Mouse (Mus musculus) midbrain, embryonic 13.5 days (tissue): ENCODE data around the gene Prkg1. TPM values are rescaled to one million over a fixed set of nuclear protein-coding genes. Genes with fewer than 3 reads are reported as not detected.
"Not testable (repeated sequence)": the region's sequence is repeated elsewhere in the genome, so short reads cannot be mapped to it uniquely, and the experiment has no call there.

ENCODE experiments used
- ATAC-seq: fragments of 200-750 bp; cut with Nextera tagmentation; 2 replicates; pipeline ENCODE4 v1.8.0; 2017; ENCODE audit warnings: mild to moderate bottlenecking, moderate TSS enrichment, moderate library complexity
- H3K27ac ChIP-seq: fragments of 300-500 bp; sonication (generic); 2 replicates; pipeline ENCODE4 v1.5.1; 2015; ENCODE audit warnings: inconsistent platforms, mild to moderate bottlenecking, moderate library complexity
- H3K27me3 ChIP-seq: fragments of 300-500 bp; sonication (generic); 2 replicates; pipeline ENCODE4 v1.6.1; 2015; ENCODE audit warnings: mild to moderate bottlenecking, inconsistent platforms
- H3K36me3 ChIP-seq: fragments of 300-500 bp; sonication (generic); 2 replicates; pipeline ENCODE4 v1.6.1; 2015; ENCODE audit warnings: mild to moderate bottlenecking, inconsistent platforms
- H3K4me1 ChIP-seq: fragments of 300-500 bp; sonication (generic); replicated peaks from 2 replicates; pipeline ENCODE4 v1.6.1; 2015; ENCODE audit warnings: inconsistent platforms
- H3K4me2 ChIP-seq: fragments of 300-500 bp; sonication (generic); replicated peaks from 2 replicates; pipeline ENCODE4 v1.6.1; 2015; ENCODE audit warnings: moderate library complexity, mild to moderate bottlenecking, inconsistent platforms
- H3K4me3 ChIP-seq: fragments of 300-500 bp; sonication (generic); replicated peaks from 2 replicates; pipeline ENCODE4 v1.5.1; 2015; ENCODE audit warnings: mild to moderate bottlenecking, inconsistent platforms
- H3K9ac ChIP-seq: fragments of 300-500 bp; sonication (generic); replicated peaks from 2 replicates; pipeline ENCODE4 v1.6.1; 2015; ENCODE audit warnings: mild to moderate bottlenecking, inconsistent platforms
- H3K9me3 ChIP-seq: fragments of 300-500 bp; sonication (generic); 2 replicates; pipeline ENCODE4 v1.6.1; 2016; ENCODE audit warnings: mild to moderate bottlenecking, inconsistent platforms
- WGBS: fragments of 180-500 bp; shearing (Covaris S2); methylation state at CpG from one replicate; pipeline ENCODE4 v1.1.7; 2015; 5-methylcytosine and 5-hydroxymethylcytosine counted together
- polyA plus RNA-seq: library from polyadenylated mRNA; unstranded; fragments of >200 nt; fragmentation: Nextera tagmentation; extraction: Ambion mirVana; gene quantifications from 2 replicates; pipeline ENCODE4 v1.2.1, GENCODE M21; 2015

Gene Prkg1
- polyA plus RNA-seq, 1 experiment from 2014 or later, result 3.7 TPM

DNA sequence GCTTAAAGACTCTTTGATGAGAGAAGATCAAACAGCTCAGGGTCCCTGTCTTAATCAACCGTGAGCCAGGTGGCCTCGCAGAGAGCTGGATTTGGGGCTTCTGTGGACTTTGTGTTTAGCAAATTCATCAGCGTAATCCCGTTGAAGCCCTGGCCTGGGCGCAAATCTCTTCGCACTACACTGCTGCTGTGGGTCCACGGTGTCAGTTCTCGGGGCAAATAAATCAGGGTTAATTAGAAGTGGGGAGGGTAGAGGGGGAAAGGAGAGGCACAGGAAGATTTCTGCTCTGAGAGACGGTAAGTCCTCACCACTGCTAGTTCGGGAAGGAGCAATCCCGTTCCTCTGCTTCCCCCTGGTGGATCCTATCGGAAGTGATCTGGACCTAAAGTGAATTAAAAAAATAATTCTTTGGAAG is 1210.4 kb downstream of the Prkg1 start:
- peaks cover 17% of the 10 kb centered on the region for H3K4me1 ChIP-seq
- H3K9ac ChIP-seq, result no peak overlapping the region; the same call in 1 of the 2 replicates
- under 1% methylated on average over 12 of the region's 12 CpGs for WGBS
- peak overlapping the region; percentile 32 for H3K4me3 ChIP-seq
- H3K27me3 ChIP-seq, result peaks cover 31% of the 10 kb centered on the region
- peak; percentile 75 for ATAC-seq
- no peak overlapping the region for H3K27ac ChIP-seq
- H3K9me3 ChIP-seq, result no peaks in the 10 kb centered on the region
- no peaks in the 10 kb centered on the region for H3K36me3 ChIP-seq
- peak overlapping the region; percentile 54 for H3K4me2 ChIP-seq

DNA sequence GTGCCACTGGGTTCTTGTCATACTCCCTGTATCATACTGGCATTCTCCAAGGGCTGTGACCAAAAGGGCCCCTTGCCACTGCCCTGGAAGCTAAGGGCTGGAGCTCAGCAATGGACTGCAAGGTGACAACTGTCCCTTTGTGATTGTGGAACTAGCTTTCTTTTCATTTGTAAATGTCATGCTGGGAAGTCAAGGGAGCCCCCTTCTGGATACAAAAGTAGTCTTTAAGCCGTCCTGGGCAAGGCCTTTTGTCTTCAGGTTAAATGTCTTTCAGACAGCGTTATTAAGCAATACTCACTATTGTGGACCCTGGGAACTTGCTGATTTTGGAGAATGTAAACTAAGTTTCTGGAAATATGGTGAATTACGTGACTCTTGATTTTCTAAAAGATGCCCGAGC is 1211.1 kb downstream of the Prkg1 start:
- no peak overlapping the region for H3K4me3 ChIP-seq
- ATAC-seq, result no peak
- H3K27ac ChIP-seq, result no peak overlapping the region
- H3K9me3 ChIP-seq, result no peaks in the 10 kb centered on the region
- peaks cover 38% of the 10 kb centered on the region for H3K27me3 ChIP-seq
- no peak overlapping the region for H3K4me2 ChIP-seq
- H3K4me1 ChIP-seq, result peaks cover 24% of the 10 kb centered on the region
- no peak overlapping the region for H3K9ac ChIP-seq
- H3K36me3 ChIP-seq, result no peaks in the 10 kb centered on the region
- WGBS, result 4% methylated on average over 4 of the region's 4 CpGs

DNA sequence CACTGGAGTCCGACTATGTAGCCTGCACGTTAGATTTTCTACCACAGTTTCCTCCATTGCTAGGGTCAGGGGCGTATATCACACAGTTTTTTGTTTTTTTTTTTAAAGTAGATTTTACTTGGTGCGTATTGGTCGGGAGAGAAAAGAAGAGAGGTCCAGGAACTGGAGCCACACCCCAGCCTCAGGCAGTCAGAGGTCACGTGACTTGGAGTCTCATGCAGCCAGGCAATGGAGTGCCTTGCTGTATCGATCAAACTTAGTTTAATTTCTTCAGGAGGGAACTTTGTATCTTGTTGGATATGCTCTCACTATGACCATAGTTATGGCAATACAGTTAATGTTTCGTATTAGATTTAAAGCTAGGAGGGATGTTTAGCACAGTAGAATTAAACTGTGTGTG is 1212.6 kb downstream of the Prkg1 start:
- H3K27me3 ChIP-seq, result peaks cover 53% of the 10 kb centered on the region
- no peak overlapping the region for H3K4me2 ChIP-seq
- WGBS, result 59% methylated on average over 8 of the region's 8 CpGs
- H3K9me3 ChIP-seq, result no peaks in the 10 kb centered on the region
- H3K9ac ChIP-seq, result no peak overlapping the region
- peaks cover 30% of the 10 kb centered on the region for H3K4me1 ChIP-seq
- ATAC-seq, result no peak
- H3K36me3 ChIP-seq, result no peaks in the 10 kb centered on the region
- H3K27ac ChIP-seq, result no peak overlapping the region
- H3K4me3 ChIP-seq, result no peak overlapping the region

DNA sequence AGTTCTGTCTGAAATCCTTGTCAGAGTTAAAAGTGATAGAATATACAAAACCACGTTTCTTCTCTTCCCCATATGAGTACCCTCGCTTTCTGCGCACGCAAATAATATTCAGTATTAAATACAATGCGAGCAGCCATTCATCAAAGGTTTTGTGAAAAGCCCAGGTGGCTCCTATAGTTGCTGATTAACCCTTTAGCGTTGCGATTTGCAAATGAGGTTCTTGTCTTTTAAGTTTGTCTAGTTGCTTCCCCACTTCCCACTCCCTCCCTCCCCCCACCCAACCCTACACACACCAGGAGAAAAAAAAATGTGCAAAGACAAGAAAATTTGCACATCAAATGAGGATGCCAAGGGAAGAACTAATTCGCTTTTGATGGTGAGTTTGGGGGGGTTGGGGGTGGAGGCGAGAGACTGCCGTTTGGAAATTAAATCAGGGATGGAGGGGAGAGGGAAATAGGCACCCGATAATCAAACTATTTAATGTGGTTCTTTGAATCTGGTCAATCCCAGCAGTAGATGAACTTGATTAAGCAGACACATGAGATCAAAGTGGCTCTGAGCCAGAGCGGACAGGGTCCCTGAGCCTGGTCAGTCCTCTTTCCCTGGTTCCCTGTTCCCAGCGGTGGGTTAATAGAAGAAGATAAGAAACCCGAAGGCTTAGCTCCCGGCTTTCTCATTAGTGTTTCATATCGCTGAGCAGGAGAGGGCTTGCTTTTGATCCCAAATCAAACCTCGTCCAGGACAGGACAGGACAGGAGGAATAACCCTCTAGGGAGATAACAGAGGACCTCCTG is 1214.8 kb downstream of the Prkg1 start:
- ATAC-seq, result peak; percentile 18; the same call in 1 of the 2 replicates
- Histone ChIP-seq H3K9me3 (no peaks in the 10 kb centered on the region), H3K36me3 (no peaks in the 10 kb centered on the region), H3K4me3 (peak overlapping the region; percentile 40), H3K27me3 (peaks cover 73% of the 10 kb centered on the region), H3K4me1 (peaks cover 30% of the 10 kb centered on the region), H3K4me2 (peak overlapping the region; percentile 65), H3K27ac (no peak overlapping the region), H3K9ac (peak overlapping the region; percentile 50; the same call in 1 of the 2 replicates)
- WGBS, result under 1% methylated on average over 17 of the region's 17 CpGs

DNA sequence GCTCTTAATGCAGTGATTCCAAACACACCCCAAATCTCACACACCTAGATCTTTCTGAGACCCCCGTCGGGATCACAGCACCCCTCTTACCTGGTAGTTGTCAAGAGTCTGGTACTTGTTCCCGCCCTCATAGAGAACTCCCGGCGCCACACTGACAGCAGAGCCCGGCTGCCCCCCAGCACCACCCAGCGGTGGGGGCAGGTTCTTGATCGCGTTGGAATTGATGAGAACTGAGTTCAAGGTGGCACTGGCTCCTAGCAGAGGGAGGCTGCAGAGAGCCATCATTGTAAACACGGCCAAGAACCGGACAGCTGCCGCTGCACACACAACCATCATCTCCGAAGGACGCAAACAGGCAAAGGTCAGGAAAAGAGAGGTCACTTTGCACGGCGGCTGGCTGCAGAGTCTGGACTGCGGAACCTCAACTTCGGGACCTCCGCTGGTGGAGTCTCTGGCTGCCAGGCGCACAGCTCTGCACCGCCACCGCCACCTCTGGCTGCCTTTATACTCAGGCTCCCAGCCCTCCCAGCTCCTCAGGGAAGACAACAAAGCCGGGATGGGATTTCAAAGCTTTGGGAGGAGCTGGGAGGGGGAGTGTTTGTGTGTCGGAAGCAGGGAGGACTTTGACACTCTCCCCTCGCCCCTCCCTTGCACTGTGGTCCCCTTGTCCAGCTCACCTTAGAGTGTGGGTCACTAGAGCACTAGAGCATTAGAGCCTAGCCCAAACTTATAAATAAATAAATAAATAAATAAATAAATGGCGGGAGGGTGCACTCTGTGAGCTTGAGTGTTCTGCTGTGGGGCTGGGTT is 1215.6 kb downstream of the Prkg1 start, which contains the start of gene Dkk1:
Gene Dkk1 (minus strand): TSS at position 622 of the 810 bp plus-strand sequence.
- Histone ChIP-seq H3K27ac (peak within 1 kb of the TSS; percentile 39; the same call in 1 of the 2 replicates), H3K27me3 (peaks cover 74% of the 10 kb centered on the region), H3K9me3 (no peaks in the 10 kb centered on the region), H3K36me3 (no peaks in the 10 kb centered on the region), H3K4me1 (peaks cover 27% of the 10 kb centered on the region), H3K9ac (peak within 1 kb of the TSS; percentile 50), H3K4me2 (peak within 1 kb of the TSS; percentile 65), H3K4me3 (peak within 1 kb of the TSS; percentile 40)
- WGBS, result under 1% methylated on average over 26 of the region's 26 CpGs
- peak; percentile 85 for ATAC-seq

DNA sequence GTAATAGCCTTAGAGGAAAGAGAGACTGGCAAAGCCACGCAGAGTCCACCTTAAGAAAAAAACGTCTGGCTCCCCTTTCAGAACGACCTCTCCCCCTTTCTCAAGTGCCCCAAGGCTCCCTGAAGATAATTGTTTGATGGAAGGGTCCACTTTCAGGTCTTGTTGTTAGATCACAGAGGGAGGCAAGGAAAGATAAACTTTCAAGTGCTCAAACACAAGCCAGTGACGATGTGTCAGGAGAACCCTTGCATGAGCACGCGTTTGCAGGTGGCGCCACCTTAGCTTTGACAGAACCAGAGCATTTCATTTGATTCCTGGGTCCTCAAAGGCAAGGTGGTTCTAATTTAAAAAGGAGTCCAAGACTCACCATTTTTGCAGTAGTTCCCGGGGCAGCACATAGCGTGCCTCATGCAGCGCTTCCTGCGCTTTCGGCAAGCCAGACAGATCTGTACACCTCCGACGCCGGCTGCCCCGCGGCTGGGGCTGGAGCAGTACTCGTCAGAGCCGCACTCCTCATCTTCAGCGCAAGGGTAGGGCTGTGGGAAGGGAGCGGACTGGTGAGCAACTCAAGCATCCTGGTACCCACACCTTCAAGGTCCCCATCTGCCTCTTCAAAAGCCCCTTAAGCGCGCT is 1216.3 kb downstream of the Prkg1 start:
- WGBS, result under 1% methylated on average over 23 of the region's 23 CpGs
- Histone ChIP-seq H3K4me3 (peak overlapping the region; percentile 40), H3K27ac (no peak overlapping the region), H3K4me2 (peak overlapping the region; percentile 65), H3K27me3 (peaks cover 72% of the 10 kb centered on the region), H3K9me3 (no peaks in the 10 kb centered on the region), H3K4me1 (peaks cover 24% of the 10 kb centered on the region), H3K36me3 (no peaks in the 10 kb centered on the region), H3K9ac (peak overlapping the region; percentile 50)
- ATAC-seq, result peak; percentile 64

DNA sequence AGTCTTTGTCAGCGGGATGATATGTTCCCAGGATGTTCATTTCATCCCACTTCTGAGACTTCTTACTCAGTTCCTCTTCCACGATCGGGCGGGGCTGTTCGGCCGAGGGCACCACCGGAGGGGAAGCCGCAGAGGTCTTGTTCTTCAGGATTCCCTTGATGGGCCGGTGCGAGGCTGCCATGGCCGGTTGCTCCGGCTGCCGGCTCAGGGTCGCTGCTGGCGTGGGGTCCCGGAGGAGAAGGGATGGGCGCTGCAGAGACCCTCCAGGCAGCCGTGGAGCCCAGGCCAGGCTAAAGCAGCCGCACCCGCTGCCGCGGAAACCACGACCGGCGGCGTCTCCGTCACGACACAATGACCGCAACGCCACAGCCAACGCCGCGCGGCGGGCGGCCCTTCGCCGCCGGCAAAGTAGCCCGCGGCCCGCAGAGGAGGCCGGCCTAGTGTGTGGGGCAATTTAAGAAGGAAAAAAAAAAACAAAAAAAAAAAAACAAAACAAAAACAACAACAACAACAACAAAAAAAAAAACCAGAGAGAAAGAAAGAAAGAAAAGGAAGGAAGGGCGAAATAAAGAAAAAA is 1225.4 kb downstream of the Prkg1 start:
- H3K9ac ChIP-seq, result peak overlapping the region; percentile 67
- not testable (repeated sequence) for H3K4me1 ChIP-seq, H3K36me3 ChIP-seq, H3K9me3 ChIP-seq, H3K27ac ChIP-seq
- 2% methylated on average over 44 of the region's 44 CpGs for WGBS
- peaks cover 31% of the 10 kb centered on the region for H3K27me3 ChIP-seq
- ATAC-seq, result peak; percentile 79
- peak overlapping the region; percentile 64 for H3K4me2 ChIP-seq
- H3K4me3 ChIP-seq, result peak overlapping the region; percentile 47

DNA sequence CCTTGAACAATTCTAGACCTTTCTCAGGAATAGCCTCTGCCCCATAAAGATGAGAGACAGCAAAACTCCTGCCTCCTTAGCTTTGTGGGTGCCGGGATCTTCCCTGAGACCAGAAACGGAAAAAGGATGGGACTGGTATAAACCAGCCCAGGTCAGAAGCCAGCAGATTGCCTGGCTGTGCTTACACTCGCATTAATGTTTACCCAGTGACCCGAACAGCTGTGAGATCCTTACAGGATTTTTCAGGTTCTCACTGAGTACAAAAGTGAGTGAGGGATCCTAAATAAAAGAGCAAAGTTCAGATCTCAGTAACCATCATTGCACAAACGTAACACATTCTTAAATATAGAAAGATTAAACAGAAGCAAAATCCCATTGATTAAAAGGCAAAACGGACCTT is 1248.1 kb downstream of the Prkg1 start:
- Histone ChIP-seq H3K9ac (no peak overlapping the region), H3K4me1 (no peaks in the 10 kb centered on the region), H3K36me3 (no peaks in the 10 kb centered on the region), H3K27me3 (no peaks in the 10 kb centered on the region), H3K9me3 (no peaks in the 10 kb centered on the region), H3K27ac (no peak overlapping the region), H3K4me2 (no peak overlapping the region), H3K4me3 (no peak overlapping the region)
- ATAC-seq, result no peak
- WGBS, result 80% methylated on average over 6 of the region's 6 CpGs

Other genes with a start within 250 kb of the Prkg1 start
- not detected in 2 replicates for gene A1cf, start 103.7 kb upstream of the Prkg1 start, polyA plus RNA-seq